Mouse (Mus musculus) kidney, adult 2 months (tissue): Measurements from ENCODE around the gene Havcr2.

Experiments
- CTCF ChIP-seq: fragments of 200-500 bp; conservative IDR thresholded peaks from 2 replicates; pipeline ENCODE4 v1.5.1; 2011; ENCODE audit warnings: low read depth, mild to moderate bottlenecking, control low read depth, low read length, moderate library complexity, mixed read lengths; ENCODE audit not compliant: insufficient read depth, insufficient read length
- POLR2A ChIP-seq: fragments of 200-500 bp; IDR thresholded peaks from one replicate; pipeline ENCODE4 v1.6.1; 2011; ENCODE audit warnings: low read depth, low read length, control low read depth

DNA sequence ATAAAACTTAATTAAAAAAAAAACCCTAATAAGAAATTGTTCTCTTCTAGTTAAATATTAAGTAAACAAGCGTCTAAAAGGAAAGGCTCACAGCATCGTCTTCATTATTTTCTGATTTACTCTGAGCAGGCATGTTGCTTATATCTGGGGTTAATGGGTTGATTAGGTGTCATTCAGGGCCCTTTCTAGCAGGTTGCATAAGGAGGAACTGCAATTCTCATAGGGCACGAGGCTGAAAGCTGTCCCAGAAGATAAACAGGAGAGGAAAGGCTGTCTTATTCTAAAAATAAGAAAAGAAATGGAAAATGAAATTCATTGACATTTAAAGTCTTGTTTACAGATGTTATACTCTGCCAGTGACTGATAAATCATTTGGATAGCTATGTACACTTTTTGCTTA, 5.2 kb downstream of the Havcr2 start:
- TF ChIP-seq CTCF (no peak), POLR2A (no peak)
